Mouse (Mus musculus) liver, embryonic 15.5 days (tissue): Measurements from ENCODE around the gene Slc44a5. TPM values are rescaled to one million over a fixed set of nuclear protein-coding genes. Genes with fewer than 3 reads are reported as not detected.
"Not testable (repeated sequence)": the region's sequence is repeated elsewhere in the genome, so short reads cannot be mapped to it uniquely, and the experiment has no call there.

Source experiments
- ATAC-seq: fragments of 200-750 bp; cut with Nextera tagmentation; 2 replicates; pipeline ENCODE4 v1.8.0; 2017; ENCODE audit warnings: moderate number of reproducible peaks, mild to moderate bottlenecking, moderate library complexity; ENCODE audit not compliant: insufficient read depth
- H3K27ac ChIP-seq: fragments of 300-500 bp; sonication (generic); replicated peaks from 2 replicates; pipeline ENCODE4 v1.5.1; 2015; ENCODE audit warnings: mild to moderate bottlenecking, inconsistent platforms
- H3K27me3 ChIP-seq: fragments of 300-500 bp; sonication (generic); 2 replicates; pipeline ENCODE4 v1.6.1; 2015; ENCODE audit warnings: mild to moderate bottlenecking, inconsistent platforms
- H3K36me3 ChIP-seq: fragments of 300-500 bp; sonication (generic); replicated peaks from 2 replicates; pipeline ENCODE4 v1.6.1; 2015; ENCODE audit warnings: moderate library complexity, mild to moderate bottlenecking, inconsistent platforms
- H3K4me1 ChIP-seq: fragments of 300-500 bp; sonication (generic); replicated peaks from 2 replicates; pipeline ENCODE4 v1.6.1; 2015; ENCODE audit warnings: inconsistent platforms
- H3K4me2 ChIP-seq: fragments of 300-500 bp; sonication (generic); 2 replicates; pipeline ENCODE4 v1.6.1; 2015; ENCODE audit warnings: moderate library complexity, mild to moderate bottlenecking, inconsistent platforms
- H3K4me3 ChIP-seq: fragments of 300-500 bp; sonication (generic); replicated peaks from 2 replicates; pipeline ENCODE4 v1.5.1; 2015; ENCODE audit warnings: mild to moderate bottlenecking, inconsistent platforms
- H3K9ac ChIP-seq: fragments of 300-500 bp; sonication (generic); 2 replicates; pipeline ENCODE4 v1.6.1; 2015; ENCODE audit warnings: moderate library complexity, mild to moderate bottlenecking, inconsistent platforms
- H3K9me3 ChIP-seq: fragments of 300-500 bp; sonication (generic); replicated peaks from 2 replicates; pipeline ENCODE4 v1.6.1; 2016; ENCODE audit warnings: inconsistent platforms
- WGBS: fragments of 180-500 bp; shearing (Covaris S2); methylation state at CpG from one replicate; pipeline ENCODE4 v1.1.7; 2015; ENCODE audit warnings: mixed read lengths; ENCODE audit not compliant: insufficient replicate concordance; 5-methylcytosine and 5-hydroxymethylcytosine counted together
- polyA plus RNA-seq: library from polyadenylated mRNA; unstranded; fragments of >200 nt; fragmentation: Nextera tagmentation; extraction: Ambion mirVana; gene quantifications from 2 replicates; pipeline ENCODE4 v1.2.1, GENCODE M21; 2015

The Slc44a5 gene
- polyA plus RNA-seq, 1 experiment from 2014 or later: 0.29 TPM

- H3K27ac ChIP-seq: no peak overlapping the region
- H3K4me1 ChIP-seq: peaks cover 16% of the 10 kb centered on the region
- peak overlapping the region; percentile 31 for H3K4me2 ChIP-seq
- H3K9me3 ChIP-seq: no peaks in the 10 kb centered on the region
- H3K4me3 ChIP-seq: no peak overlapping the region
- no peaks in the 10 kb centered on the region for H3K36me3 ChIP-seq
- WGBS: 45% methylated on average over 5 of the region's 5 CpGs
- H3K27me3 ChIP-seq: no peaks in the 10 kb centered on the region
- no peak overlapping the region for H3K9ac ChIP-seq
- ATAC-seq: peak; percentile 63
Measured at GRCm38 (mm10) chr3:154058200-154058599, 85.0 kb downstream of the Slc44a5 start.

DNA sequence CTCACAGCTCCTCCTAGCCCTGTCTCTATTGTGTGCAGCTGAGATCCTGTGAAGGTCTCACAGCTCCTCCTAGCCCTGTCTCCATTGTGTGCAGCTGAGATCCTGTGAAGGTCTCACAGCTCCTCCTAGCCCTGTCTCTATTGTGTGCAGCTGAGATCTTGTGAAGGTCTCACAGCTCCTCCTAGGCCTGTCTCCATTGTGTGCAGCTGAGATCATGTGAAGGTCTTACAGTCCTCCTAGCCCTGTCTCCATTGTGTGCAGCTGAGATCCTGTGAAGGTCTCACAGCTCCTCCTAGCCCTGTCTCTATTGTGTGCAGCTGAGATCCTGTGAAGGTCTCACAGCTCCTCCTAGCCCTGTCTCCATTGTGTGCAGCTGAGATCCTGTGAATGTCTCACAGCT lies 98.8 kb downstream of the Slc44a5 start:
- not testable (repeated sequence) for H3K4me3 ChIP-seq, H3K9ac ChIP-seq, H3K4me2 ChIP-seq, H3K27me3 ChIP-seq, H3K27ac ChIP-seq, H3K4me1 ChIP-seq, H3K36me3 ChIP-seq, H3K9me3 ChIP-seq, ATAC-seq

- no peaks in the 10 kb centered on the region for H3K36me3 ChIP-seq
- no peaks in the 10 kb centered on the region for H3K9me3 ChIP-seq
- H3K4me3 ChIP-seq: no peak overlapping the region
- no peak overlapping the region for H3K27ac ChIP-seq
- no peak overlapping the region for H3K9ac ChIP-seq
- ATAC-seq: no peak
- WGBS: 69% methylated on average over 10 of the region's 10 CpGs
- no peak overlapping the region for H3K4me2 ChIP-seq
- no peaks in the 10 kb centered on the region; the same call in 1 of the 2 replicates for H3K27me3 ChIP-seq
- H3K4me1 ChIP-seq: 0 out of 2 replicates have a peak, but pooled peaks cover 6% of the 10 kb centered on the region
Measured at GRCm38 (mm10) chr3:154075749-154076148, 102.5 kb downstream of the Slc44a5 start.

GRCm38 (mm10) chr3:154081687-154082086 lies 108.5 kb downstream of the Slc44a5 start:
- Histone ChIP-seq H3K4me2 (no peak overlapping the region), H3K27me3 (peaks cover 12% of the 10 kb centered on the region; the same call in 1 of the 2 replicates), H3K4me1 (peaks cover 12% of the 10 kb centered on the region; the same call in 1 of the 2 replicates), H3K9ac (no peak overlapping the region), H3K4me3 (no peak overlapping the region), H3K36me3 (no peaks in the 10 kb centered on the region), H3K9me3 (no peaks in the 10 kb centered on the region), H3K27ac (no peak overlapping the region)
- 84% methylated on average over 12 of the region's 12 CpGs for WGBS
- no peak for ATAC-seq

DNA sequence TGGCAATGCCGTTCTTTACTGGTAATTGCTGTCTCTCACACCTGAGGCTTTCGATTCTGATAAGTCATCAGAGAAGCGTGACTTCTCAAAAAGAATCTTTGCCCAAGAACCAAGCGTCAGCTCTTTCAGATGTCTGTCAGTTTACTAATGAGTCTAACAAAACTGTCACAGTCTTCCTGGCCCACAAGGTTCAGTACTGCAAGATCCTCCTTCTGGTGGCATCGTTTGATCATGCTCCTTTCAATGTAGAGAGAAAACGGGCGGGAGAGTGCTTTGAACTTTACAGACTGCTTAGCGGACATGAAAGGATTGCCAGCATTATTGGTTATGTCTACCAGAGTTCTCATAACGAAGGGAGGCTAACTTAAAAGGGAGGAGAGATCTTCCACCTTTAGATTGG lies 109.0 kb downstream of the Slc44a5 start:
- no peak for ATAC-seq
- Histone ChIP-seq H3K27me3 (peaks cover 12% of the 10 kb centered on the region; the same call in 1 of the 2 replicates), H3K9me3 (no peaks in the 10 kb centered on the region), H3K4me3 (no peak overlapping the region), H3K4me1 (peaks cover 12% of the 10 kb centered on the region; the same call in 1 of the 2 replicates), H3K27ac (no peak overlapping the region), H3K9ac (no peak overlapping the region), H3K4me2 (no peak overlapping the region), H3K36me3 (no peaks in the 10 kb centered on the region)
- 61% methylated on average over 9 of the region's 9 CpGs for WGBS

GRCm38 (mm10) chr3:154082961-154083360 lies 109.7 kb downstream of the Slc44a5 start:
- no peak overlapping the region for H3K4me3 ChIP-seq
- H3K9me3 ChIP-seq: no peaks in the 10 kb centered on the region
- H3K27ac ChIP-seq: no peak overlapping the region
- no peaks in the 10 kb centered on the region for H3K36me3 ChIP-seq
- peaks cover 12% of the 10 kb centered on the region; the same call in 1 of the 2 replicates for H3K4me1 ChIP-seq
- no peak overlapping the region for H3K9ac ChIP-seq
- ATAC-seq: no peak
- peaks cover 12% of the 10 kb centered on the region; the same call in 1 of the 2 replicates for H3K27me3 ChIP-seq
- WGBS: 56% methylated on average over 7 of the region's 7 CpGs
- no peak overlapping the region for H3K4me2 ChIP-seq

GRCm38 (mm10) chr3:154089996-154090395 lies 116.8 kb downstream of the Slc44a5 start:
- Histone ChIP-seq H3K27ac (no peak overlapping the region), H3K9ac (no peak overlapping the region), H3K9me3 (no peaks in the 10 kb centered on the region), H3K4me2 (no peak overlapping the region), H3K36me3 (no peaks in the 10 kb centered on the region), H3K4me3 (no peak overlapping the region), H3K4me1 (peaks cover 42% of the 10 kb centered on the region), H3K27me3 (no peaks in the 10 kb centered on the region)
- no peak for ATAC-seq
- 72% methylated on average over 5 of the region's 5 CpGs for WGBS

- ATAC-seq: peak; percentile 94
- Histone ChIP-seq H3K4me2 (peak overlapping the region; percentile 71), H3K4me3 (peak overlapping the region; percentile 36), H3K4me1 (peaks cover 41% of the 10 kb centered on the region), H3K27me3 (no peaks in the 10 kb centered on the region), H3K9me3 (no peaks in the 10 kb centered on the region), H3K27ac (peak overlapping the region; percentile 89), H3K9ac (peak overlapping the region; percentile 41), H3K36me3 (no peaks in the 10 kb centered on the region)
- WGBS: 18% methylated on average over 15 of the region's 15 CpGs
Measured at GRCm38 (mm10) chr3:154091468-154092338, 118.5 kb downstream of the Slc44a5 start.

DNA sequence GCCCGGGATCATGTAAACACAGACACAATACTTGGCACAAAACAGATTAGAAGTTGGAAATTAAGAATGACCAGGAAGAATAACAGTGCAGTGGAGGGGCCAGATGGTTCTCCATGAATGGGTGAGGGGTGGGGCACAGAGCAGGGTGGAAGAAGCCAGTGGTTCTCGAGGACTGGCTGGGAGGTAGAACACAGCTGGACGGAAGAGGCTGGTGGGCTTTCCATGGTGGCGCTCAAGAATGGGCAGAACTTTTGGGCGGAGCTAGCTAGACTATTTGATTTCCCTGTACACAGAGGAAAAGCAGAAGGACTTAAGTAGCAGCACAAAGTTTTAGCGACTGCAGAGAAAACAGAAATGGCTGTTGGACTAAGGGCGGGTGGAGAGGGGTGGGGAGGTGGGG lies 119.2 kb downstream of the Slc44a5 start:
- Histone ChIP-seq H3K36me3 (no peaks in the 10 kb centered on the region), H3K4me2 (peak overlapping the region; percentile 71), H3K27ac (peak overlapping the region; percentile 89), H3K27me3 (no peaks in the 10 kb centered on the region), H3K9me3 (no peaks in the 10 kb centered on the region), H3K9ac (peak overlapping the region; percentile 28; the same call in 1 of the 2 replicates), H3K4me3 (peak overlapping the region; percentile 36), H3K4me1 (peaks cover 41% of the 10 kb centered on the region)
- WGBS: 27% methylated on average over 7 of the region's 7 CpGs
- ATAC-seq: peak; percentile 26

- no peak overlapping the region for H3K4me2 ChIP-seq
- 37% methylated on average over 8 of the region's 8 CpGs for WGBS
- H3K9ac ChIP-seq: no peak overlapping the region
- H3K36me3 ChIP-seq: no peaks in the 10 kb centered on the region
- H3K27me3 ChIP-seq: no peaks in the 10 kb centered on the region
- no peak overlapping the region for H3K27ac ChIP-seq
- 0 out of 2 replicates have a peak, but pooled peaks cover 3% of the 10 kb centered on the region for H3K9me3 ChIP-seq
- H3K4me1 ChIP-seq: peaks cover 41% of the 10 kb centered on the region
- H3K4me3 ChIP-seq: no peak overlapping the region
- no peak for ATAC-seq
Measured at GRCm38 (mm10) chr3:154093745-154094322, 120.6 kb downstream of the Slc44a5 start.

GRCm38 (mm10) chr3:154101671-154102070 lies 128.4 kb downstream of the Slc44a5 start:
- Histone ChIP-seq H3K36me3 (no peaks in the 10 kb centered on the region), H3K4me2 (no peak overlapping the region), H3K4me3 (no peak overlapping the region), H3K27ac (no peak overlapping the region), H3K9ac (no peak overlapping the region), H3K27me3 (peaks cover 12% of the 10 kb centered on the region; the same call in 1 of the 2 replicates), H3K9me3 (0 out of 2 replicates have a peak, but pooled peaks cover 3% of the 10 kb centered on the region), H3K4me1 (no peaks in the 10 kb centered on the region)
- WGBS: 62% methylated on average over 9 of the region's 9 CpGs
- no peak for ATAC-seq
